Mouse (Mus musculus): ENCODE data around the gene Gsg1l. TPM values are rescaled to one million over a fixed set of nuclear protein-coding genes. Genes with fewer than 3 reads are reported as not detected.

Gene Gsg1l
- polyA plus RNA-seq, 1 experiment from 2014 or later = 4.7 TPM

GRCm38 (mm10) chr7:125846866-125847527 lies 235.2 kb downstream of the Gsg1l start:
- no peak for DNase-seq (ENCODE audit: low spot score)
- Histone ChIP-seq H3K4me1 (replicated peaks) (no peaks in the 10 kb centered on the region), H3K27ac (no peak overlapping the region), H3K27me3 (ENCODE audit: insufficient read depth, poor library complexity, severe bottlenecking) (no peaks in the 10 kb centered on the region), H3K9me3 (no peaks in the 10 kb centered on the region), H3K36me3 (peaks cover 33% of the 10 kb centered on the region), H3K4me3 (no peak overlapping the region)
- WGBS = 82% methylated on average over 8 of the region's 8 CpGs

- no peak overlapping the region for H3K27ac ChIP-seq
- no peak for DNase-seq (ENCODE audit: low spot score)
- no peaks in the 10 kb centered on the region for H3K9me3 ChIP-seq
- no peak overlapping the region for H3K4me3 ChIP-seq
- no peaks in the 10 kb centered on the region for H3K4me1 ChIP-seq (replicated peaks)
- 56% methylated on average over 1 of the region's 1 CpGs for WGBS
- no peaks in the 10 kb centered on the region for H3K27me3 ChIP-seq (ENCODE audit: insufficient read depth, poor library complexity, severe bottlenecking)
- H3K36me3 ChIP-seq = peaks cover 23% of the 10 kb centered on the region
These were observed 236.6 kb downstream of the Gsg1l start for GRCm38 (mm10) chr7:125845611-125846010.

GRCm38 (mm10) chr7:125838078-125838742 lies 244.0 kb downstream of the Gsg1l start:
- H3K36me3 ChIP-seq = peaks cover 9% of the 10 kb centered on the region
- 61% methylated on average over 5 of the region's 5 CpGs for WGBS
- DNase-seq (ENCODE audit: low spot score) = no peak
- H3K4me1 ChIP-seq (replicated peaks) = peaks cover 15% of the 10 kb centered on the region
- no peaks in the 10 kb centered on the region for H3K27me3 ChIP-seq (ENCODE audit: insufficient read depth, poor library complexity, severe bottlenecking)
- H3K4me3 ChIP-seq = no peak overlapping the region
- no peaks in the 10 kb centered on the region for H3K9me3 ChIP-seq
- H3K27ac ChIP-seq = peak overlapping the region; percentile 76

- DNase-seq (ENCODE audit: low spot score) = no peak
- H3K27ac ChIP-seq = no peak overlapping the region
- H3K27me3 ChIP-seq (ENCODE audit: insufficient read depth, poor library complexity, severe bottlenecking) = no peaks in the 10 kb centered on the region
- peaks cover 11% of the 10 kb centered on the region for H3K36me3 ChIP-seq
- peaks cover 30% of the 10 kb centered on the region for H3K4me1 ChIP-seq (replicated peaks)
- H3K9me3 ChIP-seq = no peaks in the 10 kb centered on the region
- WGBS = 91% methylated on average over 2 of the region's 2 CpGs
- no peak overlapping the region for H3K4me3 ChIP-seq
These were observed 248.7 kb downstream of the Gsg1l start for GRCm38 (mm10) chr7:125833471-125833870.

GRCm38 (mm10) chr7:125832767-125833166 lies 249.4 kb downstream of the Gsg1l start:
- Histone ChIP-seq H3K4me1 (replicated peaks) (peaks cover 30% of the 10 kb centered on the region), H3K9me3 (no peaks in the 10 kb centered on the region), H3K27ac (no peak overlapping the region), H3K4me3 (no peak overlapping the region), H3K27me3 (ENCODE audit: insufficient read depth, poor library complexity, severe bottlenecking) (no peaks in the 10 kb centered on the region), H3K36me3 (peaks cover 11% of the 10 kb centered on the region)
- WGBS = 71% methylated on average over 1 of the region's 1 CpGs
- DNase-seq (ENCODE audit: low spot score) = no peak

GRCm38 (mm10) chr7:125829121-125829666 lies 253.0 kb downstream of the Gsg1l start:
- Histone ChIP-seq H3K4me1 (replicated peaks) (peaks cover 32% of the 10 kb centered on the region), H3K27ac (0 out of 2 replicates have a peak overlapping the region, but pooled peaks have one; percentile 35), H3K4me3 (no peak overlapping the region), H3K27me3 (ENCODE audit: insufficient read depth, poor library complexity, severe bottlenecking) (no peaks in the 10 kb centered on the region), H3K36me3 (peaks cover 14% of the 10 kb centered on the region), H3K9me3 (no peaks in the 10 kb centered on the region)
- 66% methylated on average over 3 of the region's 3 CpGs for WGBS
- DNase-seq (ENCODE audit: low spot score) = peak; percentile 18

GRCm38 (mm10) chr7:125828561-125828960 lies 253.7 kb downstream of the Gsg1l start:
- Histone ChIP-seq H3K36me3 (peaks cover 14% of the 10 kb centered on the region), H3K27ac (no peak overlapping the region), H3K4me3 (no peak overlapping the region), H3K4me1 (replicated peaks) (peaks cover 32% of the 10 kb centered on the region), H3K27me3 (ENCODE audit: insufficient read depth, poor library complexity, severe bottlenecking) (no peaks in the 10 kb centered on the region), H3K9me3 (no peaks in the 10 kb centered on the region)
- WGBS = 79% methylated on average over 5 of the region's 5 CpGs
- DNase-seq (ENCODE audit: low spot score) = no peak

Other genes with a start within 250 kb of the Gsg1l start
- gene Xpo6, start 118.1 kb upstream of the Gsg1l start, polyA plus RNA-seq (2016; fragmentation: Nextera tagmentation; extraction: Ambion mirVana) = 60.9 and 63.7 TPM in 2 replicates
- gene Sbk1, start 190.2 kb upstream of the Gsg1l start, polyA plus RNA-seq (2016; fragmentation: Nextera tagmentation; extraction: Ambion mirVana) = 100 and 180 TPM in 2 replicates

All from hindbrain, embryonic 10.5 days (tissue).